Mouse (Mus musculus): Measurements from ENCODE around the gene Sobp.

- TF ChIP-seq CTCF (IDR thresholded peaks at IDR 0.05; ENCODE audit: low read depth) = no peak
- TF ChIP-seq EP300 (optimal IDR thresholded peaks at IDR 0.05) = no peak
Measured at GRCm38 (mm10) chr10:43116083-43116927, 58.0 kb downstream of the Sobp start.
